Mouse (Mus musculus) stomach, postnatal 0 days (tissue): ENCODE results near the gene Dusp10. TPM values are rescaled to one million over a fixed set of nuclear protein-coding genes. Genes with fewer than 3 reads are reported as not detected.

Experiments used
- ATAC-seq: fragments of 200-750 bp; cut with Nextera tagmentation; 2 replicates; pipeline ENCODE4 v1.8.0; 2017; ENCODE audit not compliant: low FRiP score, low TSS enrichment
- DNase-seq: peaks from one replicate; pipeline ENCODE4 v3.0.0-alpha.2; 2016; ENCODE audit warnings: low spot score
- H3K27ac ChIP-seq: fragments of 300-500 bp; sonication (generic); replicated peaks from 2 replicates; pipeline ENCODE4 v1.5.1; 2014; ENCODE audit warnings: mild to moderate bottlenecking, control low read depth
- H3K27me3 ChIP-seq: fragments of 300-500 bp; sonication (generic); 2 replicates; pipeline ENCODE4 v1.6.1; 2014; ENCODE audit warnings: low read length; ENCODE audit not compliant: control insufficient read depth, insufficient read depth
- H3K36me3 ChIP-seq: fragments of 300-500 bp; sonication (generic); 2 replicates; pipeline ENCODE4 v1.6.1; 2014; ENCODE audit warnings: low read length, mixed read lengths; ENCODE audit not compliant: control insufficient read depth, insufficient read depth
- H3K4me1 ChIP-seq: fragments of 300-500 bp; sonication (generic); replicated peaks from 2 replicates; pipeline ENCODE4 v1.6.1; 2014; ENCODE audit warnings: antibody characterized with exemption; ENCODE audit not compliant: control insufficient read depth, insufficient read depth
- H3K4me2 ChIP-seq: fragments of 300-500 bp; sonication (generic); replicated peaks from 2 replicates; pipeline ENCODE4 v1.6.1; 2014; ENCODE audit warnings: low read depth, mild to moderate bottlenecking, control low read depth, moderate library complexity
- H3K4me3 ChIP-seq: fragments of 300-500 bp; sonication (generic); 2 replicates; pipeline ENCODE4 v1.5.1; 2014; ENCODE audit warnings: low read depth, low read length, control low read depth
- H3K9ac ChIP-seq: fragments of 300-500 bp; sonication (generic); 2 replicates; pipeline ENCODE4 v1.6.1; 2014; ENCODE audit warnings: mild to moderate bottlenecking, low read length, control low read depth, mixed read lengths
- H3K9me3 ChIP-seq: fragments of 300-500 bp; sonication (generic); 2 replicates; pipeline ENCODE4 v1.6.1; 2016; ENCODE audit warnings: low read length; ENCODE audit not compliant: control insufficient read depth
- CTCF ChIP-seq: IDR thresholded peaks from 2 replicates; pipeline ENCODE4 v1.5.1; 2016; ENCODE audit warnings: antibody characterized with exemption, low read depth, mild to moderate bottlenecking, moderate library complexity
- EP300 ChIP-seq: optimal IDR thresholded peaks from 2 replicates; pipeline ENCODE3; 2016; ENCODE audit warnings: antibody characterized with exemption
- WGBS: fragments of 180-500 bp; shearing (Covaris S2); extraction: QIAGEN DNeasy Blood & Tissue Kit; methylation state at CpG from one replicate; pipeline ENCODE4 v1.1.7; 2014; 5-methylcytosine and 5-hydroxymethylcytosine counted together
- polyA plus RNA-seq: library from polyadenylated mRNA; unstranded; fragments of >200 nt; fragmentation: Nextera tagmentation; extraction: Ambion mirVana; gene quantifications from 2 replicates; pipeline ENCODE4 v1.2.1, GENCODE M21; 2015

The Dusp10 gene
- polyA plus RNA-seq, 1 experiment from 2014 or later: 4.2 TPM

DNA sequence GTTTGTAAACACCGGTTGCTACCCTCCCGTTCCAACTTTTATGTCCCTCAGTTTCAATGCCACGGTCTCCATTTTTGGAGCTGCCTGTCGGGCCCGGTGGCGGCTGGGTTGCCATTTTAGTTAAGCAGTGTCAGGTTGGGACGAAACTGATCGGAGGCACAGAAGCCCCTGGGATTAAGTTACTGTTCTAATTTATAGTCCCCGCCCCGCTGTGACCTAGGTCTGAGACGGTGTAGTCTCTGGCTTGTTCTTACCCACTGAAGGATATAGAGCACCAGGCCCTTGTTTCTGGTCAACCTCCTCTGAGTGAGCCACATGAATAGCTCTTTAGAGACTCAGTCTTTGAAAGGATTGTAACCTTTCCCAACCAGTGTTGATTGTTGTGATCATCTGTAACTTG, 27.1 kb downstream of the Dusp10 start:
- 82% methylated on average over 11 of the region's 11 CpGs for WGBS
- Histone ChIP-seq H3K27me3 (no peaks in the 10 kb centered on the region), H3K4me2 (no peak overlapping the region), H3K27ac (no peak overlapping the region), H3K36me3 (no peaks in the 10 kb centered on the region), H3K4me3 (no peak overlapping the region), H3K9ac (no peak overlapping the region), H3K4me1 (peaks cover 4% of the 10 kb centered on the region; the same call in 1 of the 2 replicates), H3K9me3 (no peaks in the 10 kb centered on the region)
- DNase-seq (no peak), ATAC-seq (no peak)
- TF ChIP-seq EP300 (no peak), CTCF (no peak)

DNA sequence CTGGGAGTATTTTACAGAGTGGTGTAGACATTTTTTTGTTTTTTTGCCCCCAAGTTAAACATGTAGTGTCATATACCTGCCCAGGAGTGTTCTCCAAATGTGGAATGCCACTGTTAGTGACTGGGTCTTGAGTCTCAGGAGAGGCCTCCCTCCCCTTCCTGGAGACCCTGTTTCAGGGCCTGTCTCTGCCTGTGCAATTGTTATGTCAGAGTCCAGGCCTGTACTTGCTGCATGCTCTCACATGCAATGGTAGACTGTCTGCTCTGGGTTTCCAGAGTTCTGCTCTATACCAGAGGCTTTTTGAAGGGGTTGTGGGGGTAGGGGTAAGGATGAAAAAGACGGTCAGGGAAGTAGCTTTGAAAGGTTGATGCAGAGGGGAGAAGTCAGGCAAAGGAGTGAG, 27.8 kb downstream of the Dusp10 start:
- Histone ChIP-seq H3K4me2 (0 out of 2 replicates have a peak overlapping the region, but pooled peaks have one; percentile 5), H3K36me3 (no peaks in the 10 kb centered on the region), H3K9me3 (no peaks in the 10 kb centered on the region), H3K27ac (no peak overlapping the region), H3K27me3 (no peaks in the 10 kb centered on the region), H3K4me1 (peaks cover 4% of the 10 kb centered on the region; the same call in 1 of the 2 replicates), H3K4me3 (no peak overlapping the region), H3K9ac (no peak overlapping the region)
- DNase-seq: no peak
- WGBS: 53% methylated on average over 1 of the region's 1 CpGs
- TF ChIP-seq EP300 (no peak), CTCF (no peak)
- no peak for ATAC-seq

GRCm38 (mm10) chr1:184041778-184042573, 28.9 kb downstream of the Dusp10 start:
- WGBS: 38% methylated on average over 9 of the region's 9 CpGs
- H3K9me3 ChIP-seq: no peaks in the 10 kb centered on the region
- peaks cover 4% of the 10 kb centered on the region; the same call in 1 of the 2 replicates for H3K4me1 ChIP-seq
- DNase-seq (no peak), ATAC-seq (peak; percentile 62; the same call in 1 of the 2 replicates)
- 0 out of 2 replicates have a peak overlapping the region, but pooled peaks have one; percentile 15 for H3K4me2 ChIP-seq
- H3K36me3 ChIP-seq: no peaks in the 10 kb centered on the region
- no peak overlapping the region for H3K4me3 ChIP-seq
- peak overlapping the region; percentile 81 for H3K27ac ChIP-seq
- no peaks in the 10 kb centered on the region for H3K27me3 ChIP-seq
- peak overlapping the region; percentile 1; the same call in 1 of the 2 replicates for H3K9ac ChIP-seq
- TF ChIP-seq EP300 (no peak), CTCF (no peak)

GRCm38 (mm10) chr1:184042745-184043144, 29.6 kb downstream of the Dusp10 start:
- Histone ChIP-seq H3K36me3 (no peaks in the 10 kb centered on the region), H3K9me3 (no peaks in the 10 kb centered on the region), H3K27ac (peak overlapping the region; percentile 81), H3K9ac (peak overlapping the region; percentile 1; the same call in 1 of the 2 replicates), H3K27me3 (no peaks in the 10 kb centered on the region), H3K4me1 (peaks cover 4% of the 10 kb centered on the region; the same call in 1 of the 2 replicates), H3K4me2 (no peak overlapping the region), H3K4me3 (no peak overlapping the region)
- ATAC-seq (no peak), DNase-seq (no peak)
- 62% methylated on average over 9 of the region's 9 CpGs for WGBS
- no peak for TF ChIP-seq EP300
- no peak for TF ChIP-seq CTCF

DNA sequence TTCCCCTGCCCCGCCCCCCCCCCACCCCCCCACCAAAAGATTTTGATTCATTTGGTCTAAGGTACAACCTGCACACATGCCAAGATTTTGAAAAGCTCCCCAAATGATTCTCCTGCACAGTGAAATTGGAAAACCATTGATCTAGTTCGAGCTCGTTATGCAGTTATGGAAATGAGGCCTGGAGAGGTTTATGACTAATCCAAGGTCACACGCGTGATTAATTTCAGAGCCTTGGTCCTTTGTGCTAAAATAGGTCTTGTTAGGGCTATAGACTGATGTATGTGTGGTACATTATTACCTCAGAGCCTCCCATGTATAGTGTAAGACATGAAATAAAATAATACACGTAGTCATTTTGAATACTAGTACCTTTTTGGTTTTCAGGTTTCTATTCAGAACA, 30.3 kb downstream of the Dusp10 start:
- DNase-seq: no peak
- Histone ChIP-seq H3K4me2 (no peak overlapping the region), H3K36me3 (no peaks in the 10 kb centered on the region), H3K27ac (no peak overlapping the region), H3K9ac (no peak overlapping the region), H3K9me3 (no peaks in the 10 kb centered on the region), H3K4me3 (no peak overlapping the region), H3K27me3 (no peaks in the 10 kb centered on the region), H3K4me1 (peaks cover 4% of the 10 kb centered on the region; the same call in 1 of the 2 replicates)
- WGBS: 92% methylated on average over 5 of the region's 6 CpGs
- TF ChIP-seq CTCF (no peak), EP300 (no peak)
- no peak for ATAC-seq

GRCm38 (mm10) chr1:184046070-184046677, 33.1 kb downstream of the Dusp10 start:
- DNase-seq: no peak
- Histone ChIP-seq H3K4me1 (peaks cover 4% of the 10 kb centered on the region; the same call in 1 of the 2 replicates), H3K36me3 (no peaks in the 10 kb centered on the region), H3K27me3 (no peaks in the 10 kb centered on the region), H3K27ac (no peak overlapping the region), H3K4me2 (no peak overlapping the region), H3K4me3 (no peak overlapping the region), H3K9ac (no peak overlapping the region), H3K9me3 (no peaks in the 10 kb centered on the region)
- no peak for ATAC-seq
- no peak for TF ChIP-seq EP300
- no peak for TF ChIP-seq CTCF
- 58% methylated on average over 6 of the region's 6 CpGs for WGBS
